Mouse (Mus musculus) v-Abl transformed pro-B cells (cell line): ENCODE measurements around the gene Gm4301.
"Not testable (repeated sequence)": the region's sequence is repeated elsewhere in the genome, so short reads cannot be mapped to it uniquely, and the experiment has no call there.

Source experiments
- in situ Hi-C, 2 experiments: fragments of 400-800 bp; cut with MboI; formaldehyde crosslinking; loops; one replicate each; pipeline ENCODE4 v1.15.1; 2025; ENCODE audit not compliant: unreplicated experiment in 2 of 2

Gm4301 gene

DNA sequence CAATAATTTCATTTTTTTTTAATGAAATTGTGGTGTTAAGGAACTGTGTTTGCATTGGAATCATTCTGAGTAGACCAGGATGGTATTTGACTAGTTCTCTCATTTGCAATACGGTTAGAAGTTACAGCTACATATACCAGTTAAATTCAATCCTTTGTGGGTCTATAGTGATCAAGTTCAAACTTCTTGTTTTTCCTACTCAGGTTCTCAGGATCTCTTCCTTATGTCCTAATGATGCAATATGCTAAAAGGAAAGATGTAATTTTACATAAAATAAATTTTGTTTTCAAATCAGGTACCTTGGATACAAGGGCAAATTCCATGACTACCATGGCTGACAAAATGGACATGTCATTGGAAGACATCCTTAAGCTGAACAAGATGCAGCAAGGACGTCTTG, at the start of gene Gm4301:
Gm4301 (plus strand) TSS at position 301 of the 400 bp plus-strand sequence.
- in situ Hi-C loops = not testable (repeated sequence)

DNA sequence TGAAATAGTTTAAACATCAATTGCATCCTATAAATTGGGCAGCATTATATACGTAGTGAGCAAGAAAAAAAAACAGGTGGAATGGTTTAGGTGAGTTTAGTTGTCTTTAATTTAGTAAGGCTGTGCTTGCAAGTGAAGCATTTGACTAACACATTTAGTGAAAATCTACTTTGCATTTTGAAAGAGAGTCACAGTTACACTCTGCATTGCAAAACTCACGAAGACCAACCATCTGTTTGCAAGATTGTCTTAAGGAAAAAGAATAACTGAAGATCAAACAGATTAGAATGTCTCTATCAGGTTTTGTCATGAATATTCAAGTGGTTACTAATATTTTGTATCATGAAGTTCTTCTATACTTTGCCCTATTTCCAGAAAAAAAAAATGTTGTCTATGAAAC, 39.4 kb upstream of the Gm4301 start:
- in situ Hi-C loops = no loop called here

DNA sequence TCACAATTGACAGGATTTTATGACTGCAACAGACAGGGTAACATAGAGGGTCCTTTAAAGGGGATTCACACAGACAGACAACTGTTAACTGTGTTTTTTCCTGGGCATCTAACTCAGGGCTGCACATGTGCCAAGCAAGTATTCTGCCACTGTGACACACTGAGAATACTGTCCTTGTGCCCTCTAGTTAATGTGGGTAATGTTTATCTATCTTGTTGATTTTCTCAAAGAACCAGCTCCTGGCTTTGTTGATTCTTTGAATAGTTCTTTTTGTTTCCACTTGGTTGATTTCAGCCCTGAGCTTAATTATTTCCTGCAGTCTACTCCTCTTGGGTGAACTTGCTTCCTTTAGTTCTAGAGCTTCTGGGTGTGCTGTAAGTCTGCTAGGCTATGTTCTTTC, 35.4 kb upstream of the Gm4301 start:
- in situ Hi-C loops = loop anchor here in 1 of 2 experiments (25.0 kb wide), 1 partner anchor 112 kb away; no protein-coding TSS in a partner anchor

DNA sequence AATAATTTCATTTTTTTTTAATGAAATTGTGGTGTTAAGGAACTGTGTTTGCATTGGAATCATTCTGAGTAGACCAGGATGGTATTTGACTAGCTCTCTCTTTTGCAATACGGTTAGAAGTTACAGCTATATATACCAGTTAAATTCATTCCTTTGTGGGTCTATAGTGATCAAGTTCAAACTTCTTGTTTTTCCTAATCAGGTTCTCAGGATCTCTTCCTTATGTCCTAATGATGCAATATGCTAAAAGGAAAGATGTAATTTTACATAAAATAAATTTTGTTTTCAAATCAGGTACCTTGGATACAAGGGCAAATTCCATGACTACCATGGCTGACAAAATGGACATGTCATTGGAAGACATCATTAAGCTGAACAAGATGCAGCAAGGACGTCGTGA, 5.1 kb downstream of the Gm4301 start, which contains the start of gene Gm4302:
Gm4302 (plus strand) TSS at position 301 of the 400 bp plus-strand sequence.
- in situ Hi-C loops = not testable (repeated sequence)

DNA sequence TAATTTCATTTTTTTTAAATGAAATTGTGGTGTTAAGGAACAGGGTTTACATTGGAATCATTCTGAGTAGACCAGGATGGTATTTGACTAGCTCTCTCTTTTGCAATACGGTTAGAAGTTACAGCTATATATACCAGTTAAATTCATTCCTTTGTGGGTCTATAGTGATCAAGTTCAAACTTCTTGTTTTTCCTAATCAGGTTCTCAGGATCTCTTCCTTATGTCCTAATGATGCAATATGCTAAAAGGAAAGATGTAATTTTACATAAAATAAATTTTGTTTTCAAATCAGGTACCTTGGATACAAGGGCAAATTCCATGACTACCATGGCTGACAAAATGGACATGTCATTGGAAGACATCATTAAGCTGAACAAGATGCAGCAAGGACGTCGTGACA, 10.2 kb downstream of the Gm4301 start, which contains the start of gene Gm4303:
Gm4303 (plus strand) TSS at position 301 of the 400 bp plus-strand sequence.
- in situ Hi-C loops = not testable (repeated sequence)

DNA sequence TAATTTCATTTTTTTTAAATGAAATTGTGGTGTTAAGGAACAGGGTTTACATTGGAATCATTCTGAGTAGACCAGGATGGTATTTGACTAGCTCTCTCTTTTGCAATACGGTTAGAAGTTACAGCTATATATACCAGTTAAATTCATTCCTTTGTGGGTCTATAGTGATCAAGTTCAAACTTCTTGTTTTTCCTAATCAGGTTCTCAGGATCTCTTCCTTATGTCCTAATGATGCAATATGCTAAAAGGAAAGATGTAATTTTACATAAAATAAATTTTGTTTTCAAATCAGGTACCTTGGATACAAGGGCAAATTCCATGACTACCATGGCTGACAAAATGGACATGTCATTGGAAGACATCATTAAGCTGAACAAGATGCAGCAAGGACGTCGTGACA, 15.3 kb downstream of the Gm4301 start, which contains the start of gene Gm4305:
Gm4305 (plus strand) TSS at position 301 of the 400 bp plus-strand sequence.
- in situ Hi-C loops = not testable (repeated sequence)

DNA sequence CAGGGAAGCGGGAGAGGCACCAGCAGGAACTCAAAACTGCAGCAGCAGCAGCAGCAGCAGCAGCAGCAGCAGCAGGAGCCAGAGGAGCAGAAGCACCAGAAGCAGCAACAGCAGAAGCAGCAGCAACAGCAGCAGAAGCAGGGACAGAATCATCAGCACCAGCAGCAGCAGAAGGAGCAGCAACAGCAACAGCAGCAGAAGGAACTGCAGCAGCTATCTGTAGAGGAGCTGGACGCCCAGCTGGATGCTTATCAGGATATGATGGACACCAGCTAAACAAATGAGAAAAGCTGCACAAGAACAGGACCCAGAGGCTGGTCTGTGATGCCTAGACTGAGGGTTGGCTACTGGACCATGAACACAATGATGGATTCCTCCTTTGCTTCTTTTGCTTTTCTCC, 21.4 kb downstream of the Gm4301 start:
- in situ Hi-C loops = not testable (repeated sequence)

DNA sequence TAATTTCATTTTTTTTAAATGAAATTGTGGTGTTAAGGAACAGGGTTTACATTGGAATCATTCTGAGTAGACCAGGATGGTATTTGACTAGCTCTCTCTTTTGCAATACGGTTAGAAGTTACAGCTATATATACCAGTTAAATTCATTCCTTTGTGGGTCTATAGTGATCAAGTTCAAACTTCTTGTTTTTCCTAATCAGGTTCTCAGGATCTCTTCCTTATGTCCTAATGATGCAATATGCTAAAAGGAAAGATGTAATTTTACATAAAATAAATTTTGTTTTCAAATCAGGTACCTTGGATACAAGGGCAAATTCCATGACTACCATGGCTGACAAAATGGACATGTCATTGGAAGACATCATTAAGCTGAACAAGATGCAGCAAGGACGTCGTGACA, 25.6 kb downstream of the Gm4301 start, which contains the start of gene Gm4307:
Gm4307 (plus strand) TSS at position 301 of the 400 bp plus-strand sequence.
- in situ Hi-C loops = not testable (repeated sequence)

DNA sequence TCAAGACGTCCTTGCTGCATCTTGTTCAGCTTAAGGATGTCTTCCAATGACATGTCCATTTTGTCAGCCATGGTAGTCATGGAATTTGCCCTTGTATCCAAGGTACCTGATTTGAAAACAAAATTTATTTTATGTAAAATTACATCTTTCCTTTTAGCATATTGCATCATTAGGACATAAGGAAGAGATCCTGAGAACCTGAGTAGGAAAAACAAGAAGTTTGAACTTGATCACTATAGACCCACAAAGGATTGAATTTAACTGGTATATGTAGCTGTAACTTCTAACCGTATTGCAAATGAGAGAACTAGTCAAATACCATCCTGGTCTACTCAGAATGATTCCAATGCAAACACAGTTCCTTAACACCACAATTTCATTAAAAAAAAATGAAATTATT, 47.0 kb downstream of the Gm4301 start, which contains the start of gene Gm4312:
Gm4312 (minus strand) TSS at position 101 of the 400 bp plus-strand sequence.
- in situ Hi-C loops = not testable (repeated sequence)
